Mouse (Mus musculus) megakaryocyte progenitor cell, adult 5-6 weeks (primary cell): ENCODE data around the gene Trpm8. TPM values are rescaled to one million over a fixed set of nuclear protein-coding genes. Genes with fewer than 3 reads are reported as not detected.
A peak's percentile ranks its signal among the peaks of the same experiment; 100 is the strongest.

Source experiments
- ATAC-seq: replicated peaks from 2 replicates; pipeline ENCODE4 v1.8.0; 2016; ENCODE audit warnings: mild to moderate bottlenecking, moderate TSS enrichment, inconsistent platforms; ENCODE audit not compliant: poor library complexity
- total RNA-seq, 2 experiments: library from RNA; stranded (forward) in 1 of 2; stranded (reverse) in 1 of 2; fragments of 157-497, 149-512 nt in 1 of 2; fragments of 200-1000 nt in 1 of 2; gene quantifications; 2 replicates each; pipeline versions ENCODE4 v1.2.3 to v1.2.4; 2015 to 2017

Trpm8 gene
- total RNA-seq (2015) (not detected in 2 replicates), total RNA-seq (2017) (not detected in 2 replicates)

DNA sequence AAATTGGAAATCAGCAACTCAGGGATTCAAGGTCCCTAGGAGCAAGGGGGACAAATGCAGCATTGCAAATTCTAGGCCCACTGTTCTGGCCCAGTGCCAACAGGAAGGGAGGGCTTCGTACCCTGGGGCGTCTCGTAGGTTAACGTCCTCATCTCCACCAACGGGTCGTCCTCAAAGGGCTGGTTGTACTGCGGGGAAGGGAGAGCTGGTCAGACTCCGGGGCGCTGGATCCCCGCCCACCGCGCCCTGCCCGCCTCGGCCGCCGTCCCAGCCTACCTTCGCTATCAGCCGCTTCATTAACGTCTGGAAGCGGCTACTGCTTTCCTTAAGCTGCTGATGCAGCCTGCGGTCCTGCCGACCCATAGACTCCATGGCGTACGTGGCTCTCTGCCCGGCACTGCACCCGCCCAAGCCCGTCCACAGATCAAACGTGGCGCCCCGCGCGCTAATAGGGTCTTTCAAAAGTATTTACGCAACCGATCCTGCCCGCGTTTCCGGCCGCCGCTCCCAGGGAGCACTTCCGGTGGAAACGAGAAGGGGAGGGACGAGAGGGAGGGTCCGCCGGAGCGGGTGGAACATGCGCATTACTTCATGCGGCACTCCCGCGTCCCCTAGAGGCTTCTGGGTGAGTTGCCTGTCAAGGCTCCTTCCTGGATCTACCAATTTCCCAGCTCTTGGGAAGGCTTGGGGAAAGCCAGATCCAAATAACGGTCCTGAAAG lies at the start of gene Trpm8, which contains the start of gene Hjurp:
Gene Trpm8 (plus strand): TSS at position 564 of the 720 bp plus-strand sequence.
Gene Hjurp (minus strand): TSS at position 536 of the 720 bp plus-strand sequence.
- peak; percentile 71 for ATAC-seq

DNA sequence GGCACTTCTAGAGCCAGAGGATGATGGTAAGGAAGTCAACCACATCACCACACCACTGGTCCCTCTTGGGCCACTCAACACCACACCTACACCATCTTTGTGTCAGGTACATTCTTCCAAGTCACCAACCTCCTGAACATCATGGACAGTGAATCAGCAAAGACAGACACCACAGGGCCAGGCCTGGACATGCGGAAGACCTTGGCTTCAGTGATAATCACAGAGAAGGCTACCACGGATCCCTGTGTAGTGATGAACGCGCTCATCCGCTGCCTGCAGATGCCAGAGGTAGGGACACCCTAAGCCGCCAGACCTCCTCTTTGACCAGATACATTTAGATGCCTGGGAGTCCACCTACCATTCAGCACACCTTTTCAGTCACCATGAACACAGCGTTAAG lies 49.3 kb upstream of the Trpm8 start:
- no peak for ATAC-seq

DNA sequence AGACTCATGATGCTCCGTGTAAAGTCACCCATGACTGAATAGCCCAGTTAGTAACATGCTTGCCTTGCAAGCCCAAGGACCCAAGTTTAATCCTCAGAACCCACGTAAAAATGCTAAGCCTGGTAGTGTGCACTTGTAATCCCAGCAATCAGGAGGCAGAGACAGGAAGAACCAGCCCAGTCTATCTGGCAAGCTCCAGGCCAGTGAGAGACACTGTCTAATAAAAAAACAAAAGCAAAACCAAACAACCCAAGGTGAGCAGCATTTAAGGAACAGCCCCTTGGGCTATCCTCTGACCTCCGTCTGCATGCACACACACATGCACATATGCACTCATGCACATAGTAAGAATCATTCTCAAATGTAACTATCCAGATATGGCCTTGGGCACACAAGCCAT lies 47.9 kb upstream of the Trpm8 start:
- ATAC-seq, result no peak

DNA sequence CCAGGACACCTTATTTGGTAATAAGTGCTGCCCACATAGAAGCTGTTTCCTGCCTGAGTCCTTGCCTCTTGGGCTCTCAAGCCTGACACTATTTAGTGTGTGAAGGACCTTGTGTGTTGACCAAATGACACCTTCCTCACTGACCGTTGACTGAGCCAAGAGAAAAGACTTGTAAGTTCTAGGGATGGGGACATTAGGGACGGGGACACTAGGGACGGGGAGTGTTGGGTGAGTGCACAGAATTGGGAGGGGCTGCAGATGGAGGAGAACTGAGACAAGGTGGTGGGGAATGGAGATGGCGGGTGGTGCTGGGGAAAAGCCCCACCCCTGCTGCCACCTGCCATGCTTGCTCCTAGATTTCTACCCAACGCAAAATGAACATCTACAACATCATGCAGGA lies 47.5 kb upstream of the Trpm8 start:
- ATAC-seq, result no peak

DNA sequence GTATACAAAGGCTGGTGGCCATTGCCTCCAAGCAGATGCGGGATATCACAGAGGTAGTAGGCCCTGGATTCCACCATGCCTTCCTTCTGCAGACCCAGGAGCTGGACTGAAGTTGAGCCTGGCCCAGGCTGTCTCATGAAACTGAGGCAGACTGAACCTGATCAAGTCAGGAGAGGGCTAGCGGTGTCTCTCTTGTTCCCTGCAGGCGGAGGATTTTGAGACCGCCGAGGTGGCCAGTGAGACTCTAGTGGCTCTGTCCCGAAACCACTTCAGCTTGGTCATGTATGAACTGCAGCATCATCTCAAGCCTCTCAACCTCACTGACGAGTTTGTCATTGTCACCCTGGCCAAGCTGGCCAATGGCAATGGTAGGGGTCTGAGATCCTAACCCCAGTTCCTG lies 47.0 kb upstream of the Trpm8 start:
- no peak for ATAC-seq

DNA sequence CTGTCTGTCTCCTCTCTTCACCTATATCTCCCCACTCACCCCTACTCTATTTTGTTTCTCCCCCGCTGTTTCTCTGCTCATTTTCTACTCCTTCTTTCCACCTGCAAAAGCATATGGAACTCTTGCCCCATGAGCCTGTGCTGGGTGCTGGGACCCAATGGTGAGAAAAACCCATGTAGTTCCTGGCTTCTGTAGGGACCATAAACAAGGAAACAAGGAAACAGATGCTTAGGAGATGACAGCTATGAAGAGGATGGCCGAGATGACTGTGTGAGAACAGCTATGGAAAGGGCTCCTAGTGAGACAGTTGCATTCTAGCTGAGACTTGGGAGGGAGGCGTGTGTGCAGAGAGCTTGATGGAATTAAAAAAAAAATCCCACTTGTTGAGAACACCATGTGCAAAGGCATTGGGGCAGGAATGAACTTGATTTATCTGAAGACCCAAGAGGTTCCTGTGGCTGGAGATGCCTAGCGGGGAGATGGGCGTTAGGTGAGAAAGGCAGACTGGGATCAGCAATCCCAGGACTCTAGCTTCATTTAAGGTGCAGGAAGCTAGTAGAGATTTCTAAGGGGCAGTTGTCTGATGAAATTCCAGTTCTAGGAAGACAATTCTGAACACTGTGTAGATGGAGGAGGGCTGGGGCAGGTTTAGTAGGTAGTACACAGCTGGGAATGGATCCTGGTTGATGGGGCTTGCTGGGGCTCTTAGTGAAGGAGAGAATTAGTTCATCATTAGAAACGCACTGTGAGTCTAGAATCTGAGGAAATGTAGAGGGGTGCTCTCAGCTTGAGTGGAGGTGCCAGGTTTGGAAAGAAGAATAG lies 46.3 kb upstream of the Trpm8 start:
- ATAC-seq, result no peak

DNA sequence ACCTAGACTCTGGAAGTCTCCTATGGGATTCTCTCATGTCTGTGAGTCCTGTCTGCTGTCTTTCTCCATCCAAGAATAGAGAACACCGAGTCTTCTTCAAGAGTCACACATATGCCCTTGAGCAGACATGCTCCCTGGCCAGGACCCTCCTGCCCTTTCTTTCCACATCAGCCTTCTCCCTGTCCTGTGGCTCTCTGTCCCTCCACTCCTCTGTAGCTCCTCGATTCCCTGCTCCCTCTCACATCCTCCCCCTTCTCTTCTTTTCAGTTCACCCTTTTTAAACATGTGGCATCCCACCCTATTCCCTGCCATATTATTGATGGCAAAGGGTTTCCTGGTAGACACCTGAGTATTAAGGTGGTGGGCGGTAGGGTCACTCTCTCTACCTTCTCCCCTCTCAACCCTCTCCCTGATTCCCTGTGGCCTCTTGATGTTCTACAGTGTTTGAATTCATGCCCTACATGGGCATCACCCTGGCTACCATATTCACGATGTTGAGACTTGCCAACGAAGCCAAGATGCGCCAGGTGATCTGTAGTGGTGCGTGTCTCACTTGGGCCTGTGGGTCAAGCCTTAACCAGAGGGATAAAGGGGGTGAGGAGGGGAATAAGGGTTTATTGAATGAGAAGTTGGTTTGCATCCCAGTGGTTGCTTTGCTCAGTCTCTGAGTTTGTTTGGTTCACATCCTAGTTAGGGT lies 45.5 kb upstream of the Trpm8 start:
- ATAC-seq, result no peak

DNA sequence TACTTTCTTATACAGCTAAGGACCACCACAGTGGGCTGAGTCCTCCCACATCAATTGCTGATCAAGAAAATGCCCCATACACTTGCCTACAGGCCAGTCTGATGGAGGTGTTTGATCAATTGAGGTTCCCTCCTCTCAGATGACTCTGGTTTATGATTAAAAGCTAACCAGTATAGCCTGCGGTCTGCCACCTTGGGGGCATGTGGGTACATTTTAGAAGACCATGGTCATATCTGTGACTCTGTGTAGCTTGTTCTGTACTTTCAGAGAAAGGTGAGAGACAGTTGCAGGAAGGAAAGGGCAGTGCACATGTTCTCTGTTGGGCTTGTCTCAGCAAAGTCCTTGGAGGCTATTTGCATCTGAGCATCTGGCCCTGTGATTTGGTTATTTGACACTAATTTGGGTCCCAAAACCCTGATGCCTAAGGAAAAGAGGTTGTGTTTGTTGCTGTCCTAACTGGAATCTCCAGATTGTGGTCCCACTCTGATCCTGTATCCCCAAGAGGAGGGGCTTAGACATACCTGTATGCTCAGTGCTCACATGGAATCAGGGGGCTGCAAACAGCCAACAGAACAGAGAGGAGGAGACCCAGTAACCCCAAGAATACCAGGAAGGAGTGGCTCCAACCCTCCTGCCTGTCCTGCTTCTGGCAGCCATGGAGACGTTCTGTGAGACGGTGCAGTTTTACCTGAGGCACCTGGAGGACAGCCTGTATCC lies 44.6 kb upstream of the Trpm8 start:
- ATAC-seq, result no peak

DNA sequence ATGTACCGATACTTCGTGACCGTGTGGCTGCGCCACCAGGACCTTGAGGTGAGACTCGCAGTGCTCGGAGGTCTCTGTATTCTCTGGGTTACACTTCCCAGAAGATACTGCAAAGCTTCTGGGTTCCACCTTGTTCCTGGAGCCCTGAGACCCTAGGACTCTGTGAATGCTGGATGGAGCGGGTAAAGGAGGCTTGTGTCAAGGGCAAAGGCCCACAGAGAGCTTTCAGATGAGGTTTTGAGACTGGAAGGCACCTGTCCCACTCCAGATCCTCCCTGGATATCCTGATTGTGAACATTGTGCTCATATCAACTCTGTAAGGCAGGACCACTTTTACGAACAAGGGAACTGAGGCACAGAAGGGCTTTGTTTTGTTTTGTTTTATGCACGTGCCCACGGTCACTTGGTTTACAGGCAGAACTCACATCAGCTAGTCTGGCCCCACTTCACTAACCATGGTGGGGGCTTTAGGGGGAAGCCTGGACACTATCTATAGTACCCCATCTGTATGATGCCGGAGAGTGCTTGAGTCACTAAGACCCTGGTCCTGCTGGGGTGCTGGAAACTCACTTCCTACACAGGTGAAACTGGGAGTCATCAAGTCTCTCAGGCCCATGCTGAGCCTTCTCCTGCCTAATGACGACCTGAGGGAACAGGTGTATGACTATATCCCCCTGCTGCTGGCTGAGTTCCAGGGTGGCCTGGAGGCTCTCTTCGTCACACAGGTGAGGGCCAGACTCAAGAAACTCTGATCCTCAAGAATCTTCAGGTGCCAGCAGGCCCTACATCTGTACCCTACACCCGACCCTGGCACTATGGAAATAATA lies 43.8 kb upstream of the Trpm8 start:
- no peak for ATAC-seq

DNA sequence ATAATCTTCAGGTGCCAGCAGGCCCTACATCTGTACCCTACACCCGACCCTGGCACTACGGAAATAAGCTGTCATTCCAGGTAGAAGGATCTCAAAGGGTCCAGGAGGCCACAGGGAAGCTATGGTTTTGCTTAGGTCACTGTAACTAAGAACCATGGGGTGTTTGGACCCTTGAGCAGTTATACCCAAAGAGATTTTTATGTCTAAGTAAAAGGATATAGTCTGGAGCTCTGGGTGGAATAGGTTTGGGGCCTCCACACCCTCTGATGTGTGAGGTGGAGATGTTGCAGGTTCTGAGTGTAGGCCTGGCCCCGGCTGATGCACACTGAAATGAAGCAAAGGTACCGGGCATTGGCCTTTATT lies 43.2 kb upstream of the Trpm8 start:
- no peak for ATAC-seq

DNA sequence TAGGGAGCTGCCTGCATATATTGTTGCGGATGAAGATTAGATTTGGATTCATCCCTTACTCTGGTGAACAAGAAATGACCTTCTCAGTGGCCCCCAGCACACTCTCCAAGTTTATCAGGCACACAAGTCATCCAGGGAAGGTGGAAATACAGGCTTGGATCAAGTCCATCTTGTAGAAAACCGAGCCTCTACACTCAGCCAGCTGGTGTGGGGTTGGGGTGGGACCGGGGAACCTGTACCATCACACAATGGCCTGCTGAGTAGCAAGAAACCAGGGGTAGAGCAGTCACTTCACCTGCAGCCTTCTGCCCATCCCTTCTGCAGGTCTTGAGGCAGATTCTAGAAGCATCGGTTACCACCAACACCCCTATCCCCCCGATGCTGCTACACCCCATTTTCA lies 42.8 kb upstream of the Trpm8 start:
- no peak for ATAC-seq

DNA sequence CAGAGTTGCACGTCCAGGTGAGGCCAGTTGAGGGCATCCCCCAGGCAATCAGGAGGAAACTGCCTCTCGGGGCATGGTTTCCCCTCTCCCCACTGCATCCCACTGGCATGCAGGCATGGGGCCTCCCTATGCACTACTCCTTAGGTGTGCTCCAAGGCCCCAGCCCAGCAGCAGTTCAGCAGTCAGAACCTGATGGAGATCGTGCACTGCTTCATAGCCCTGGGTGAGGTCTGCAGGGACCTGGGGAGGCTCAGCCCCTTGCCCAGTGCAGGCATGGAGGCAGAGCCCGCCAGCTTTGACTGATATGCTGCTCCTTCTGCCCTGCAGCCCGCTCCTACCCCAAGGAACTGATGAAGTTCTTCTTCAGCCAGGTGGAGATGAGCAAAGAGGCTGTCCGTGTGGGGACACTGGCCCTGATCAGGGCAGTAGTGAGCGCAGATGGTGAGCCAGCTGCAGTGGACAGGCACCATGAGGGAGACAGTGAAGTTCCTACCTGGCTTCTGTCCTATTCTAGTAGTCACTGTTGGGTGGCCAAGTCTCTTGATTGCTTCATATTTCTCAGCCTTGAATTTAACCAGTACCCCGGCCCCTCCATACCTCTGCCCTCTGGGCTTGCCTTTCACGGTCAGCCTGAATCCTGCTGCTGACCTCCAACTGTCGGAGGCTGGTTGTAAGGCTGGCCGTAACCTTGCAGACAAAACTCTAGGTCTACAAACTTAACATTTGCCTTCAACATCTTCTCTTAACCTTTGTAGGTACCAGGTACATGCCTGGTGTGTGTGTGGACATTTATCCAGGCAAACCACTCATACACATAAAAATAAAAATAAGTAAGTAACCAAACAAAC lies 42.2 kb upstream of the Trpm8 start:
- ATAC-seq, result no peak

DNA sequence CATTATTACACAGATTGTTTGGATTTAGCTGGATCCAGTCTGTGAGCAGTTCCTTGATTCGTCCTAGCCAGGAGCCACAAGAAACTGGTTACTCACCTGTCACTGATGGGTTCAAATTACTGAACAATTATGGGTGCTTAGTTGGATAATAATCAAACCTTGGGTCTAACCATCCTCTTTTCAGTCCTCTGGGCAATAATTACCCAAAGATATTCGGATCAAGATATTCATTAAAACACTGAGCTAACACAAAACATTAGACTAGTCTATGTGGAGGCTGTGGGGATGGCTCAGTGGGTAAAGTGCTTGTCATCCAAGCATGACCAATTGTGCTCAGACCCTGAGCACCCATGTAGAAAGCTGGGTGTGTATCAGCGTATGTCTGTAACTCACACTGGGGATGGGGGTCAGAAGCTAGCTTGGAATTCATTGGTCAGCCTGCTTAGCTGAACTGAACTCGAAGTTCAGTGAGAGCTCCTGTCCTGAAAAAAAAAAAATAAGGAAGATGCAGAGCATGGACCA lies 41.5 kb upstream of the Trpm8 start:
- ATAC-seq, result no peak

DNA sequence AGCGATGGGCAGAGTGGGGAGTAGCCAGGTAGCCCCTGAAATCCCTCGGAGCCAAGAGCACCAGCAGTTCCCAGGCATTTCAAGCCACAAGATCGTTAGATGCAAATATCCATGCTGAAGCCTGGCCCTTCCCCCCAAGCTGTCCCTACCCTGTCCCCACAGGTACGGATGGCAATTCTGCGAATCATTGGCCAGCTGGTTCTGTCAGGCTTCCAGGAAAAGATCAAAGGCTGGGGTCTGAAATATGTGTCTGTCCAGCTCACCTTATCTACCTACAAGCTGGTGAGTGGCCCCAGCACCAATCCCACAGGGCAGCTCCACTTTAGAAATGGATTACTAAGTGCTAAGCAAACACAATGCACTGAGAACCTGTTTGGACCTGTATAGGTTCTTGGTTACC lies 40.1 kb upstream of the Trpm8 start:
- ATAC-seq, result no peak

DNA sequence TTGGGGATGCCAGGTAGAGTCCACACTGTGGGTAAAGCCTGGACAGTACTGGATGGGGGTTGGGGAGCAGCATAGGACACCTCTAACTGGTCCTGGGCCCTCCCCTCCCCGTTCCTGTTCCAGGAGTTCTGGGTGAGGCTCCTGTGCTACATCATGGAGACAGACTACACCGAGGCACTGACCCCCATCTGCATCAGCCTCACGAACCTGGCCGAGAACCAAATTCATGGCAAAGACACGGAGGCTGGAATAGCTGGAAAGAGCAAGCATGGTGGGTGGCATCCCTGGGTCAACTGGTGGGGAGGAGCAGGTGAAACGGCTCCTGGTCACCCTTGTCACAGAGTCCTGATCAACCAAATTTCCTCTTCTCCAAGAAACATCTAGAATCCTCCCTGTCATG lies 38.7 kb upstream of the Trpm8 start:
- no peak for ATAC-seq

DNA sequence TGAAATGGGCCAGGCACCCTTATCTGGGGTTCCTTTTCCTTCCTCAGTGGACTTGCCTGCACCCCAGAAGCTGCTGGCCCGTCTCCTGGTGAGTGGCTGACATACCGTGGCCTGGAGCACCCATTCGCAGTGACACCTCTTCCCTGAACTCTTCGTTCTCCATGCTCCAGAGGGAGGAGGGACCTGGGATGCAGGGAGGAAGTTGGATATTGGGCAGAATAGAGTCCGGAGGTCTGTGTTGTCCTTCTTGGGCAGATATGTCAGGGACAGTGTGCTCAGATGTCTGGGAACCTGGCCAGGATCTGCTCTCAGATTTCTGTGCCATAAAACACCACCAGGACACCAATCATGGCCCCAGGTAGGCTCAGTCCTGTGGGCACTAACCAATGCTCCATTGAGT lies 37.4 kb upstream of the Trpm8 start:
- no peak for ATAC-seq

DNA sequence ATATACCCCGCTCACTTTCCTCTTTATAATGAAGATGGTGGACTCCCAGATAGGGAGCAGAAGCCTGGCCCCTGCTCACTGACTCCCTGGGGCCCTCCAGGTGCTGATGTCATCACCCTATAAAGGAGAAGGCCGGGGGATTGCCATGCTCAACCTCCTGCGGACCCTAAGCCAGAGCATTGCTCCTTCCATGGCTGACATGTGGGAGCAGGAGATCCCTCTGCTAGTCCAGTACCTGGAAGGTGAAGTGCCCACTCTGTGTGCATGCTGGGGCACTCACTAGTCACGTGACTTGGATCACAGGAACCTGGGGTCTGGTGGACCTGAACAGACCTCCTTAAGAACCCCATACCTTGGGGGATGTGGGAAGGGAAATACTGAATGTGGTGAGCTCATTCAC lies 36.9 kb upstream of the Trpm8 start:
- no peak for ATAC-seq

DNA sequence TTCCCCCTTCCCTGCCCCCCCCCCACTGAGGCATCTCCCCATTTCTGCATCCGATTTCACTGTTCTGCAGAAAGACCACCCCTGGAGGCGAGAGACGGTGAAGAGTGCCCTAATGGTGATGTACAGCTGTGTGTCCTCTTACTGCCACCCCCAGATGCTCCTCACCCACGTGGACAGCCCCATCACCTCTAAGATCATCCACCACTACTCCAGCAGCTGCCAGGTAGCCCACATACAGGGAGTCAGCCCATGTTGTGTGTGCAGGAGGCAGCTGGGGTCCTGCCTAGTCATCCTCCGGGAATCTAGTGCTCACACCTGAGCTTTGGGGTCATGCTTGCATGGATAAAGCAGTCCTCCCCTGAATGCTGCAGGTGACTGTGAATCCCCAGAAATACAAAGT lies 33.6 kb upstream of the Trpm8 start:
- no peak for ATAC-seq

DNA sequence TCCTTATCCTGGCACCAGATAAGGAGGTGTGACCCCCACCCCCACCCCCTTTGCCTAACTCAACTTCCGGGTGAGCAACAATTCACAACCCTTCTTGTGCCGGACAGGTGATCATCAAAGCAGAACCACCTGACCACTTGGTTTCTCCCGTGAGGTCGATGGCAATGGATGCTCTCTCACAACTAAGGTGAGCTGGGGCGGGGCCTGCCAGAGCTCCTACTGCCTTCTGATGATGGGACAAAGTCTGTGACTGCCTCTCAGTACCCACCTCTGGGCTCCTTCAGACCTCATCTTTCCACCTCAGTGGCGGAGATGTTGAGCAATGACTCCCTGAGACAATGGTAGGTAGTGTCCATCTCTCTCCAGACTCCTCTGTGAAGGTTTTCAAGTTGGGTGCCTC lies 31.6 kb upstream of the Trpm8 start:
- ATAC-seq, result no peak
